Mouse (Mus musculus): ENCODE results near the gene Hspa1a. TPM values are rescaled to one million over a fixed set of nuclear protein-coding genes. Genes with fewer than 3 reads are reported as not detected.
"Not testable (repeated sequence)": the region's sequence is repeated elsewhere in the genome, so short reads cannot be mapped to it uniquely, and the experiment has no call there.

Gene Hspa1a
- total RNA-seq, 2 experiments from 2014 or later: 10.8 to 29.2 TPM

DNA sequence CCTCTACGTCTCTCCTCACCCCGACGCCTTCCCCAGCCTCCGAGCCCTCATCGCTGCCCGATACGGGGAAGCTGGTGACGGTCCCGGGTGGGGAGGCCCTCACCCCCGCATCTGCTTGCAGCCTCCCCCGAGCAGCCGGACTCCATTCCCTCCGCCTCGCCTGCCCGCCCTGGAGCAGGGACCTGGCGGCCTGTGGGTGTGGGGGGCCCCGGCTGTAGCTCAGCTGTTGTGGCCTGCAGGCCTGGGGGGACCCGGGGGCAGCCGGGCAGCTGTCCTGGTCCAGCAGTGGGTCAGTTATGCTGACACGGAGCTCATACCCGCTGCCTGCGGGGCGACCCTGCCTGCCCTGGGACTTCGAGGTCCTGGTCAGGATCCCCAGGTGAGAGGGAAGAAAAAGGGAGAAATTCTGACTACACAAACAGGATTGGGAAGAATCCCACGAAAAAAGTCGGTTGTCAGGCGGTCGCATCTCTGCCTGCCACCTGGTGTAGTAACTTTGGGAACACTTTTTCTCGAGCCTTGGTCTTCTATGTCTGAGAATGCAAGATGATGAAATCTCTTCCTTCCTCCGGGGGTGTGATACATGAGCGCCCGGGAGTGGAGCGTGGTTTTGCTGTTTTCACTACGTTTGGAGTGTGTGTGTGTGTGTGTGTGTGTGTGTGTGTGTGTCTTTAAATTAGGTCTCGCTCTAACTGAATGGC is 29.6 kb upstream of the Hspa1a start:
- peak; percentile 26 for ATAC-seq (ENCODE audit: poor library complexity, severe bottlenecking)

DNA sequence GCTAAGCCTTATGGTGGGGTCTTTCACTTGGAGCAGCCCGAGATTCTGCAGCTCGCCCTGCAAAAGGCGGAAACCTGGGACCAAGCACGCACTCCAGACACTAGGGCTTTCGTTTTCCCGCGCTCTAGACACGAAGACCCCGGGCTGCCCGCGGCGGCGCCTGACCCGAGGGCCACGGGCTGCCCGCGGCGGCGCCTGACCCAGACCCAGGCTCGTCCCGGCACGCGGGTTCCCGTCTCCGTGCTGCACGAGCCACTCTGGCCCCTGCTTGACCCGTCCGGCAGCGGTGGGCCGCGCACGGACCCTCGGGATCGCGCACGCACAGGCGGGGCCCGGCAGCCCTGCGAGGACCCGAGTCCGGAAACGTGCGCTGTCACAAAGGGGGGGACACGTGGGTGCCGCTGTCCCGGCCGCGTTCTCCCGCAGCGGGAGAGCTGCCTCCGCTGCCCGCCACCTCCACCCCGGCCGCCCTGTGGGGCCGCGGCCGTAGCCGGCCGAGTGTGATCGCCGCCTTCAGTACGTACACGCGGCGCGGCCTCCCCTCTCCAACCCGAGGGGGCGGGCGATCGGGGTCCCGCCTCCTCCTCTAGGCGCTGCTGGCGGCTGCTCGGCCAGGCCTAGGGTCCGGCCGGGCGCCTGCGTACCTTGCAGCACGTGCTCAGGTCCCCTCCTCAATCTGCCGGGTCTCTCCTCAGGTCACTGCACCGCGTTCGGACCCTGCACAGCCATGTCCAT is 28.9 kb upstream of the Hspa1a start, which contains the start of gene Vars:
TSS of gene Vars (plus strand) at position 271 of the 735 bp plus-strand sequence.
- ATAC-seq (ENCODE audit: poor library complexity, severe bottlenecking): peak; percentile 73

DNA sequence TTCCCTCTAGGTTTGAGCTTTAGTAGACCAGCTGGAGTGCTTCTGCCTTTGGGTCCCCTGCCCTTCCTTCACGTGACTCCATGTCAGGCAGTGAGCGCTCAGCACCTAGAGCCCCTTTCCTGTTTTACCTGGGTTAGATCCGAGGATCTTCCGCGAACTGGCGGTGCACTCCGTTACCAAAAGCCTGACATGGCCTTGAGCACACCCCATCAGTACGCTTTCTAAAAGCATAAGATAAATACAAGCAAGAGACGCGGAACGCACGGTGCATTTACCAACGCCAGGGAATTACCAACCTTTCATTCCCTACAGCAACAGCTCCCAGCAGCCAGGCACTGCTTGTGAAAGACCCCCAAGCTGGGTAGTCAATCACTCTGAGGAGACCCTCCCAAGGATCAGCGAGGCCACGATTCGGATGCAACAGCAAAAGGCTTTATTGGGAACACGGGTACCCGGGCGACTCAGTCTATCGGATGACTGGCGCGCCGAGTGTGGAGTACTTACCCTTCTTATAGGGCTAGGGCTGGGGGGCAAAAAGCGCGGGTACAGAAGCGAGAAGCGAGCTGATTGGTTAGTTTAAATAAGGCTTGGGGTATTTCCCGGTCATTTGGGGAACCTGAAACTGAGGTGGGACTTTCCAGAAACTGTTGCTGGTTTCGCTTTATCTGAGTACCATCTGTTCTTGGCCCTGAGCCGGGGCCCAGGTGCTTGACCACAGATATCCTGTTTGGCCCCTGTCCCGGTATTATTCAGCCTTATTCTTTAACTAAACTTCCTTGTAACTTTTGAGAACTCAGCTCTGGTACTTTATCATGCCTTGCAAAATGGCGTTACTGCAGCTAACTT is 28.1 kb upstream of the Hspa1a start:
- peak; percentile 25 for ATAC-seq (ENCODE audit: poor library complexity, severe bottlenecking)

DNA sequence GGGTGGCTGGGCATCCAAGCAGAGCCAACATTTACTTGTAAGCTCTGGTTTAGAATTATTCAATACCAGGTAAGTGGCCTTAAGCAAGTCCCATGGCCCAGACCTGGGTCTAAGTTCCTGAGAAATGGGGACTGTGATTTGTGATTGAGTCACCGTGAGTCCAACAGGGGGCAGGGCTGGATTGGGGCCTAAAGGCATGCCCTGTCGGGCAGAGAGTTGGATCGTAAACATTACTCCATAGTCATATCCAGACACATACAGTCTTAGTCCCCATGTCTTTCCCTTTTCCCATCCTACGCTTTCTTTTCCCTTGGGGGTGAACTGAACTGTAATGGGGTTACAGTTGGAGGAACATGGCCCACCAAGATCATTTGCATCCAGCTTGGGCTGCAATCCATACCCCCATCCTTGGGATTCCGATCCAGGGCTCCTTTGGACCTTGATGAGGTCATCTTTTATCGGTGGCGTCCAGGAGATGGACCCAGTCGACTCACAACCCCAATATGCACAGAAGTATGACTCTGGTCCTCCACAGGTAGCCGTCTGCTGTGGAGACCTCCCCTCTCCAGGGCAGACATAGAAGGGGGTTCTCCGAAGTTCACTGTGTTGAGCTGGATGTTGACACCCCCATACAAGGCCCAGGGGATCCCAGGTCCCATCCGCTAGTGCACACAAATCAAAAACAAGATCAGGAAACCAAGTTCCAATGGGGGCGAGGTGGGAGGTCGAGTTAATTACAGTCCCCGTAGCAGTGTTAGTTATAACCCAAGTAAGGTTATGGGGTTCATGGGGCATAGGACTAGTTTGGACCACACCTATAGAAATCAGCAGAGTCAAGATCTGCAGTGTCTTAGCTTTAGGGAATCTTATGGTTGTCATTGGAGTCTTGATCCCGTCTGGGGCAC is 26.8 kb upstream of the Hspa1a start:
- no peak for ATAC-seq (ENCODE audit: poor library complexity, severe bottlenecking)

DNA sequence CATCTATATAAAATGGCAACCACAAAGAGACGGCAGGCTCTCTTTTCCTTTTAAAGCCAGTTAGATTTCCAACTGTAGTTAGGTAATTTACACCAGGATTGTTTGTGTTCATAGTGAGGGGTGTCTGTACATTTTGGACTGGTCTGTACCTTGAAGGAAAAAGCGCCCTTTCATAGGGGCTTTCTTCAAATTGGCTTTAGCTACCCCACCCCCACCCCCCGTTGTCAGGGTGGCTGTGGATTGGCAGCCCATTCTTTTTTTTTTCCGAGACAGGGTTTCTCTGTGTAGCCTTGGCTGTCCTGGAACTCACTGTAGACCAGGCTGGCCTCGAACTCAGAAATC is 25.2 kb upstream of the Hspa1a start:
- no peak for ATAC-seq (ENCODE audit: poor library complexity, severe bottlenecking)

DNA sequence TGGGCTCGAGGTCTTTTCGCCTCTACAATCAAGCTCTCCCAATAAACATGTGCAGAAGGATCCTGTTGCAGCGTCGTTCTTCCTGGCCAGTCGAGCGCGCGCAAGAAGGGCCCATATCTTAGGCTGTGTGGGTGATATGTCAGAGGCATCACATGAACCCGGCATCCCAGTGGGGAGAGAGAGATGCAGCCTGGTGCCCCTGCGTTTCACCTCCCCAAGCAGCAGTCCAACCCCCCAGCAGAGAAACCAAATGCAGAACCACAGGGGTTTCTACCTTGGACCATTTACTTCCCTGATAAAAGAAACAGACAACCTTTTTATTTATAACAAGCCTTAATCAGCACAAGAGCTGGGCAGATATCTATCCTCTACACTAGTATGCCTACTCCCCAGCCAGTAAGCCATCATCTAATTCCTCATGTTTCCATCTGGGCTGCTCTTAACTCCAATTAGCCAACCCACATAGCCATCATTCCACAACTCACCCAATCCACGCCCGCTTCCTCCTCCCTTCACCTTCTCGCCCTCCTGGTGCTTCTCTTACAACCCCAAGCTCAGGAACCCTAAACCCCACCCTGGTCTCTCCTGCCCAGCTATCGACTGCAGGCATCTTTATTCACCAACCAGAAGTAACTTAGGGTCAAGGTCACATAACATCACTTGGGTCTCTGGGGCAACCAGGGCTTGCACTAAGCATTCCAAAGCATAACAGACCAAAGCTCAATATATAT is 24.6 kb upstream of the Hspa1a start:
- no peak for ATAC-seq (ENCODE audit: poor library complexity, severe bottlenecking)

DNA sequence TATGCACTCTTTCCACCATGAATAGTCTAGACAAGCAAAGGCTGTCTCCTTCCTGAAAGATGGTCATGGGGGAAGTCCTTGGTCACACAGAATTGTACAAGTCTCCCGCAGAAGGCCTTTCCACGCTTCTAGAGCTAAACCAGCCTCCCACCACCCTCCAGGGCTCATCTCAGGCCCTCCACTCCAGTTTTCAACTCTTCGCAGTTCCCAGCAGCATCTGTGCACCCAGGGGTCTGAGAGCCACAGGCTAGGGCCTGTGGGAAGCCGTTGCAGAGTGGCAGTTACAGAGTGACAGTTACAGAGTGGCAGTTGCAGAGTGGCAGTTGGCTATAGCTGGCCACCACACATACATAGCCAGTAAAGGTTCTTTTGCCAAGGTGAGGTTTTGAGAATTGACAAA is 24.0 kb upstream of the Hspa1a start:
- ATAC-seq (ENCODE audit: poor library complexity, severe bottlenecking): not testable (repeated sequence)

DNA sequence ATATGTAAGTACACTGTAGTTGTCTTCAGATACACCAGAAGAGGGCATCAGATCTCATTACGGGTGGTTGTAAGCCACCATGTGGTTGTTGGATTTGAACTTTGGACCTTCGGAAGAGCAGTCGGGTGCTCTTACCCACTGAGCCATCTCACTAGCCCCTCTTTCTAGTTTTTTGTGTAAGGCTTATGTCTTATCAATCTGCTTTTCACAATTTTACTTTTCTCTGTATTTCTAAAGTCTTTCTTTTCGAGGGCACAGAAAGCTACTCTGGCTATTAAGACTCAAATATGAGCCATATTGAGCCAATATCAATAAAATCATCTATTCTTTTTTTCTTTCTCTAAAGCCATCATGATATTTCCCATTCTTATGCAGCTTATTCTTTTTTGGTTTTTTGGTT is 23.2 kb upstream of the Hspa1a start:
- not testable (repeated sequence) for ATAC-seq (ENCODE audit: poor library complexity, severe bottlenecking)

DNA sequence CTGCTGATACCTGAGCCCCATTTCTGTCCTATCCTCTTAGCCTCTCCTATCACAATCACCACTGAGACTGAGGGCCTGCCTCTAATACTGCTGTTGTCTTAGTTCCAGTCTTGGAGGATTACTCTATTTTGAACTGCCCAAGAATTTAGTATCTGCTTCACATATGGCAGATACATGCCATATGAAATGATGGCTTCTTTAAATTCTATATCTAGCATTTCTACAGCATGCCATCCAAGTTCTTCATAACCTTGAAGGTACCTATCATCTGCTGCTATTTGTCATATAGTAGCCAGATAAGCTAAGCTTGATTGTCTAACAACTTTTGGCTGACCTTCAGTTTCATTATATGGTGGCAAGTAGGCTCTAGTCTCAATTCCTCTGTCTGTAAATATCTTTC is 22.8 kb upstream of the Hspa1a start:
- no peak for ATAC-seq (ENCODE audit: poor library complexity, severe bottlenecking)

DNA sequence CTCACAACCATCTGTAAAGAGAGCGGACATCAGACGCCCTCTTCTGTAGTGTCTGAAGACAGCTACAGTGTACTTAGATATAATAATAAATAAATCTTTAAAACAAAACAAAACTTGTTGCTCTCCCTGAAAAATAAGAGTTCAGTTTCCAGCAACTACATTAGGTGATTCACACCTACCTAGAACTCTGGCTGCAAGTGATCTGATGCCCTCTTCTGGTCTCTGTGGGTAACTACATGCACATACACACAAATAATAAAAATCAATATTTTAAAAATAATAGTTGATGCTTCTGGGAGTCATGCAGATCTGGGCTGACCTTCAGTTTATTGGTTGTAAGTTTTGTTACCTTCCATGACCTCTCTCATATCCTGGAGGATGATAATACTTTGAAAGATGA is 12.3 kb upstream of the Hspa1a start:
- ATAC-seq (ENCODE audit: poor library complexity, severe bottlenecking): 0 out of 2 replicates have a peak, but pooled peaks have one; percentile 29

DNA sequence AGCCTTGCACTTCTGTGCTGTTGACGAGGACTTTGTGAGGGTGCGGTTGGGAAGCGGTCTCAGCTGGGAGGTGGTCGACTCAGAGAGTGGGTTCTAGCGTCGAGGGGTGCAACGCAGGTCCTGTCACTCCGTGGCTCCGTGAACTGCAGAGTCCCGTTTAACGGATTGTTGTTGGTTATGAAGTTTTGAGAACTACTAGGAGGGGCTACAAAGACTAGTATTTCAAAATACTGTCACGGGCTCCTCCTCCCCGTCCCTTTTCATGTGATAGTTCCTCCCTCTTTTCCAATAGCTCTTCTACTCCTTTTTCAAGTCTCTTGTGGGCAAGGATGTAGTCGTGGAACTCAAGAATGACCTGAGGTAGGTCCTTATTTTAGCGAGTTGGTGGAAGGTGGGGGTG is 10.4 kb upstream of the Hspa1a start:
- peak; percentile 16 for ATAC-seq (ENCODE audit: poor library complexity, severe bottlenecking)

DNA sequence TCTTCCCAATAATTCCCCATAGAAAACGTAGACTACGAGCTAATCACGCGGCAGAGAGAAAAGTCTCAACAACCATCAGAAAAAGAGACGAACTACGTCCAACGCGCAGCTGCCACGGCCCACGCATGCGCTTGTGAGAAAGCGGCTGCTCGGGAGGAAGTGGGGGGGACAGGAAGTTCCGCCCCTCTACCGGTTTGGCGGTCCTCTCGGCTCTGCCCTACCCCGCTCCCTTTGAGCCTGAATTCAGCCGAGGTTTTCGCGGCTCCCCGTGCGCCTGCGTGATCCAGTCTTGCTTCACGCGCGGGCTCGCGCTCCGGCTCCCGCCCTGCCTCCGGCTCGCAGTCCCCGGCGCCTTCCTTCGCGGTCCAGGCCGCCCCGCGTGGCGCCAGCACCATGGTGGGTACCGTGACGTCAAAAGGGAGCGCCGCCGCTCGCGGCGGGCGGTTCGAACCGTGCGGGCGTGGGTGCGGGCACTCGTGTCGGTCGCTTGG is 9.8 kb upstream of the Hspa1a start, which contains the start of gene Lsm2:
TSS of gene Lsm2 (plus strand) at position 173 of the 491 bp plus-strand sequence.
- ATAC-seq (ENCODE audit: poor library complexity, severe bottlenecking): peak; percentile 87

DNA sequence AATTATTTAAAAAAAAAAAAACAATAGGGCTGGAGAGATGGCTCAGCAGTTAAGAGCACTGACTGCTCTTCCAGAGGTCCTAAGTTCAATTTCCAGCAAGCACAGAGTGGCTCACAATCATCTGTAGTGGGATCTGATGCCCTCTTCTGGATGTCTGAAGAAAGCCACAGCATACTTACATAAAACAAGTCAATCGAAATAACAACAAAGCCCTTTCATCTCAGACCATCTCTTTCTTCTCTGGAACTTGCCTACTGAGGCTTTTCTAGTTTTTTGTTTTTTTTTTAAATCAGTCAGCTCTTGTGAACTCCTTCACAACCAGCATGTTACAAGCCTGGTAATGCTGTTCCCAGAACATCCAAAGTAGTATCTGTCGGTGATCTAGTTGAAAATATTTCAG is 8.7 kb upstream of the Hspa1a start:
- no peak for ATAC-seq (ENCODE audit: poor library complexity, severe bottlenecking)

DNA sequence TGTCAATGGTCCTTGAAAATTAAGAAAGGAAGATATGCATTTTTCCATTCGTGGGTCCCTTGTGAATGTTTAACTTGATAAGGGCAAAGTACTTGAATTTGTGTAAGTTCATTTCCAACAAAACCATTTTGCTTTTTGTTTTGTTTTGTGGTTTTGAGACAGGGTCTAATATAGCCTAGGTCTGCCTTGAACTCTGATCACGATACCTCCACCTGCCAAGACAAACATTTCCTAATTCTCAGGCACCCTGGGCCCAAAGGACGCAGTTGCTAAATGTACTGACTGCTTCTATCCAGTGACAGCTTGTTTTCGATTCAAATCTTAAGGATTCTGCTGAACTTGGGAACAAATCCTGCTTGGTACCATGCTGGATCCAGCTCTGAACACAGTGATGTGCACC is 7.7 kb upstream of the Hspa1a start:
- no peak for ATAC-seq (ENCODE audit: poor library complexity, severe bottlenecking)

DNA sequence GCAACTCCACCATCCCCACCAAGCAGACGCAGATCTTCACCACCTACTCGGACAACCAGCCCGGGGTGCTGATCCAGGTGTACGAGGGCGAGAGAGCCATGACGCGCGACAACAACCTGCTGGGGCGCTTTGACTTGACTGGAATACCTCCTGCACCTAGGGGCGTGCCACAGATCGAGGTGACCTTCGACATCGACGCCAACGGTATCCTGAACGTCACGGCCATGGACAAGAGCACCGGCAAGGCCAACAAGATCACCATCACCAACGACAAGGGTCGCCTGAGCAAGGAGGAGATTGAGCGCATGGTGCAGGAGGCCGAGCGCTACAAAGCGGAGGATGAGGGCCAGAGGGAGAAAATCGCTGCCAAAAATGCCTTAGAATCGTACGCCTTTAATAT is 6.3 kb upstream of the Hspa1a start:
- no peak for ATAC-seq (ENCODE audit: poor library complexity, severe bottlenecking)

DNA sequence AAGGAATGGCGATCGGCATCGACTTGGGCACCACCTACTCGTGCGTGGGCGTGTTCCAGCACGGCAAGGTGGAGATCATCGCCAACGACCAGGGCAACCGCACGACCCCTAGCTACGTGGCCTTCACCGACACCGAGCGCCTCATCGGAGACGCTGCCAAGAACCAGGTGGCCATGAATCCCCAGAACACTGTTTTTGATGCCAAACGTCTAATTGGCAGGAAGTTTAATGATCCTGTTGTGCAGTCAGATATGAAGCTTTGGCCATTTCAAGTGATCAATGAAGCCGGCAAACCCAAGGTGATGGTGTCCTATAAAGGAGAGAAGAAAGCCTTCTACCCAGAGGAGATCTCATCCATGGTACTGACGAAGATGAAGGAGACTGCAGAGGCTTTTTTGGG is 5.0 kb upstream of the Hspa1a start:
- no peak for ATAC-seq (ENCODE audit: poor library complexity, severe bottlenecking)

DNA sequence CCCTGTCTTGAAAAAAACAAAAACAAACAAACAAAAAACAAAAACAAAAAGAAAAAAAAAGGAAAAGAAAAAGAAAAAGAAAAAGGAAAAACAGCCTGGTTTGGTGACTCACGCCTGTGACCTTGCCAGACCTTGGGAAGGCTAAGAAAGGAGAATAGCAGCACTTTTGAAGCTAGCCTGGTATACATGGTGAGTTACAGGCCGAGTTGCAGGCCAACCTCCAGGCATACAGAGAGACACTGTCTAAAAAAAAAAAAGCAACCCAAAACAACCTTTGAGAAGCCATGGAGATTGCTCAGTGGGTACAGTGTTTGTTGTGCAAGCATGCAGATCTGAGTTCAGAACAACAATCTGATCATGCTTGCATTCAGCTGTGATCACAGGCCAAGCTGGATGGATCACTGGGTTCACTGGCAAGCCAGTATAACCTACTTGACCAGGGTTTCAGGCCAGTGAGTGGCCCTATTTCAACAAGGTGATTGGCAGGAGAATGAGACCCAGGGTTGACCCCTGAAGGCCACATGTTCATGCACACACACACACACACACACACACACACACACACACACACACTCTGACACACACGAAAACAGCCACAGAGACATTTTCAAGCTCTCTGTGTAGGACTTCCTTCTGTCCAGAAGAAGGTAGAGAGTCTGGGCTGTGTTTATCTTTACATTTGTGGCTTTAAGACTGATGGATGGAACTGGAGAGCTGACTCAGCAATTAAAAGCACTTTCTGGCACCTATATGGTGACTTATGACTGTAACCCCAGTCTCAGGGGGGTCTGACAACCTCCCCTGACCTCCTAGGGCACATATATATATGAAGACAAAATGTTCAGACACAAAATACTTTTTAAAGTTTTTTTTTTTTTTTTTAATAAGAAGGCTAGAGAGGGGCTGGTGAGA is 3.9 kb upstream of the Hspa1a start:
- no peak for ATAC-seq (ENCODE audit: poor library complexity, severe bottlenecking)

DNA sequence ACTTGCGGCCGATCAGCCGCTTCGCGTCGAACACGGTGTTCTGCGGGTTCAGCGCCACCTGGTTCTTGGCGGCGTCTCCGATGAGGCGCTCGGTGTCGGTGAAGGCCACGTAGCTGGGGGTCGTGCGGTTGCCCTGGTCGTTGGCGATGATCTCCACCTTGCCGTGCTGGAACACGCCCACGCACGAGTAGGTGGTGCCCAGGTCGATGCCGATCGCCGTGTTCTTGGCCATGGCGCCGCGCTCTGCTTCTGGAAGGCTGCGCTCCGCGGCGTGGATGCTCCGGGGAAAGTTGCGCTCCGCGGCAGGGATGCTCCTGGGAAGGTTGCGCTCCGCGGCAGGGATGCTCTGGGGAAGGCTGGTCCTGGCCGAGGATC is 275 bp downstream of the Hspa1a start:
- ATAC-seq (ENCODE audit: poor library complexity, severe bottlenecking): peak; percentile 23

DNA sequence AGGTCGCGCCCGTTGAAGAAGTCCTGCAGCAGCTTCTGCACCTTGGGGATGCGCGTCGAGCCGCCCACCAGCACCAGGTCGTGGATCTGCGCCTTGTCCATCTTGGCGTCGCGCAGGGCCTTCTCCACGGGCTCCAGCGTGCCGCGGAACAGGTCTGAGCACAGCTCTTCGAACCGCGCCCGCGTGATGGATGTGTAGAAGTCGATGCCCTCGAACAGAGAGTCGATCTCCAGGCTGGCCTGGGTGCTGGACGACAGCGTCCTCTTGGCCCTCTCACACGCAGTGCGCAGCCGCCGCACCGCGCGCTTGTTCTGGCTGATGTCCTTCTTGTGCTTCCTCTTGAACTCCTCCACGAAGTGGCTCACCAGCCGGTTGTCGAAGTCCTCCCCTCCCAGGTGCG is 1.1 kb downstream of the Hspa1a start:
- not testable (repeated sequence) for ATAC-seq (ENCODE audit: poor library complexity, severe bottlenecking)
